Comparison of ENCODE assay signal across 11 mouse cellular contexts in genomic region chr11:88598150-88598847, GRCm38 (mm10).
DNase-seq lines count a peak whose midpoint lies in the region; ATAC-seq and TF ChIP-seq lines count a peak whose summit lies in the region.
"Had no signal": no experiment of that assay in that cellular context is flagged by ENCODE, and none has a peak within 500 bp of the region (broad histone marks: within the 10 kb centered on the region; RNA-seq: fewer than 3 reads in every experiment).

No protein-coding gene starts in this region.

- DNase-seq in kidney, adult 2 months, result no peak
- no peak for DNase-seq in kidney, postnatal 10 days
- DNase-seq in 416B (ENCODE audit: low read depth), result peak; percentile 52
- DNase-seq in CH12.LX (ENCODE audit: extremely low read depth), result peak; percentile 74
- no peak for DNase-seq in cerebellum, postnatal 36 days
- no peak for DNase-seq in embryo, embryonic 10 days (ENCODE audit: low spot score)
- DNase-seq in urinary bladder, postnatal 10 days (ENCODE audit: low spot score), result no peak
- DNase-seq: kidney, adult 9 months; lung, postnatal 10 days had no signal

- H3K4me1 ChIP-seq in kidney, adult 2 months (ENCODE audit: control insufficient read depth, insufficient read depth, low read length), result peaks cover 30% of the 10 kb centered on the region
- H3K4me1 ChIP-seq in CH12.LX (ENCODE audit: control insufficient read depth in 1 of 2, insufficient read depth in 2 of 2), result peaks cover 38 to 92% of the 10 kb centered on the region in 2 experiments
- peaks cover 31% of the 10 kb centered on the region for H3K4me1 ChIP-seq in hindbrain, embryonic 16.5 days (ENCODE audit: control insufficient read depth, insufficient read depth, low read depth, low read length)

- in situ Hi-C loops in CH12.LX (cut with MboI; ENCODE audit: low pct_ligation_motif_present, low pct_unique_long_range_greater_than_20kb, low sequenced_read_pairs), result no loop called here

- WGBS in kidney, adult 2 months, result 59% methylated on average over 11 of the region's 11 CpGs
- 56% methylated on average over 11 of the region's 11 CpGs for WGBS in hindbrain, embryonic 16.5 days

- no peak; the same call in 1 of the 2 replicates for TF ChIP-seq RAD21 in CH12.LX (IDR thresholded peaks at IDR 0.05; ENCODE audit: low read depth, low read length)

- H3K4me3 ChIP-seq in kidney, adult 2 months (ENCODE audit: insufficient read depth, low read depth, low read length), result no peak overlapping the region
- H3K4me3 ChIP-seq in CH12.LX (replicated peaks in 1 of 3; ENCODE audit: low read depth in 2 of 3, low read length in 2 of 3, poor library complexity in 1 of 3), result no peak overlapping the region
- H3K4me3 ChIP-seq in hindbrain, embryonic 16.5 days (ENCODE audit: low read length), result no peak overlapping the region

- no peak for TF ChIP-seq CTCF in kidney, adult 2 months (conservative IDR thresholded peaks at IDR 0.05; ENCODE audit: insufficient read depth, insufficient read length, low read depth, low read length)
- TF ChIP-seq CTCF in CH12.LX (conservative IDR thresholded peaks at IDR 0.05 in 1 of 2, IDR thresholded peaks at IDR 0.05 in 1 of 2; ENCODE audit: low read depth in 2 of 2, low read length in 2 of 2), result no peak

- H3K36me3 ChIP-seq in kidney, adult 2 months (ENCODE audit: control insufficient read depth, insufficient read depth, low read length), result no peaks in the 10 kb centered on the region
- peaks cover 12 to 49% of the 10 kb centered on the region in 2 experiments for H3K36me3 ChIP-seq in CH12.LX (replicated peaks in 1 of 2; ENCODE audit: control insufficient read depth in 1 of 2, insufficient read depth in 1 of 2, low read length in 1 of 2)
- no peaks in the 10 kb centered on the region for H3K36me3 ChIP-seq in hindbrain, embryonic 16.5 days (ENCODE audit: control insufficient read depth, insufficient read depth, low read length)

- no peak for ATAC-seq in hindbrain, embryonic 16.5 days
- ATAC-seq: Patski had no signal

- H3K9ac ChIP-seq in CH12.LX (ENCODE audit: insufficient read depth, low read depth), result peak overlapping the region; percentile 21
- no peak overlapping the region; the same call in 1 of the 2 replicates for H3K9ac ChIP-seq in hindbrain, embryonic 16.5 days (ENCODE audit: low read depth, low read length)

- peaks cover 13% of the 10 kb centered on the region for H3K79me2 ChIP-seq in CH12.LX (replicated peaks; ENCODE audit: control insufficient read depth, extremely low read depth, insufficient read depth, poor library complexity, severe bottlenecking)

- H3K9me3 ChIP-seq in CH12.LX (replicated peaks; ENCODE audit: low read length), result no peaks in the 10 kb centered on the region
- H3K9me3 ChIP-seq in hindbrain, embryonic 16.5 days (ENCODE audit: control insufficient read depth, low read length), result no peaks in the 10 kb centered on the region

- peak overlapping the region; percentile 40; the same call in 1 of the 2 replicates for H3K4me2 ChIP-seq in CH12.LX (ENCODE audit: insufficient read depth, low read depth, poor library complexity, severe bottlenecking)
- H3K4me2 ChIP-seq in hindbrain, embryonic 16.5 days (ENCODE audit: low read length), result no peak overlapping the region

- H3K27ac ChIP-seq in kidney, adult 2 months (ENCODE audit: insufficient read depth, low read depth, low read length), result peak overlapping the region; percentile 62
- H3K27ac ChIP-seq in CH12.LX (ENCODE audit: insufficient read depth, low read depth), result peak overlapping the region; percentile 90
- H3K27ac ChIP-seq in hindbrain, embryonic 16.5 days (ENCODE audit: low read depth, low read length), result peak overlapping the region; percentile 20; the same call in 1 of the 2 replicates

- dilution Hi-C loops in CH12.LX (cut with MboI; ENCODE audit: extremely low pct_ligation_motif_present, extremely low pct_unique_long_range_greater_than_20kb, low sequenced_read_pairs), result no loop called here

- no peaks in the 10 kb centered on the region for H3K27me3 ChIP-seq in kidney, adult 2 months (replicated peaks; ENCODE audit: control insufficient read depth, insufficient read depth, low read length)
- H3K27me3 ChIP-seq in CH12.LX (replicated peaks), result no peaks in the 10 kb centered on the region
- no peaks in the 10 kb centered on the region for H3K27me3 ChIP-seq in hindbrain, embryonic 16.5 days (replicated peaks; ENCODE audit: control insufficient read depth, insufficient read depth, low read length)
- H3K27me3 ChIP-seq: Patski had no signal

- no peak for TF ChIP-seq POLR2A in kidney, adult 2 months (IDR thresholded peaks at IDR 0.05; ENCODE audit: low read depth, low read length)
- TF ChIP-seq POLR2A in CH12.LX (IDR thresholded peaks at IDR 0.05; ENCODE audit: low read depth, low read length), result no peak; the same call in 1 of the 2 replicates

- peak; percentile 41 for TF ChIP-seq EP300 in CH12.LX (IDR thresholded peaks at IDR 0.05; ENCODE audit: low read length)

TF ChIP-seq in CH12.LX, 34 proteins besides CTCF, POLR2A, EP300 and RAD21:
- TF ChIP-seq USF1 (IDR thresholded peaks at IDR 0.05; ENCODE audit: low read depth, low read length) (no peak), JUND (conservative IDR thresholded peaks at IDR 0.05; ENCODE audit: low read depth, low read length) (0 out of 2 replicates have a peak, but pooled peaks have one; percentile 8), MAFK (IDR thresholded peaks at IDR 0.05; ENCODE audit: insufficient replicate concordance, low read length) (peak; percentile 69; the same call in 1 of the 2 replicates), TCF12 (IDR thresholded peaks at IDR 0.05; ENCODE audit: low read depth, low read length) (no peak), SMC3 (IDR thresholded peaks at IDR 0.05; ENCODE audit: low read depth, low read length) (peak; percentile 22; the same call in 1 of the 2 replicates), IRF4 (IDR thresholded peaks at IDR 0.05; ENCODE audit: low read depth, low read length) (peak; percentile 5; the same call in 1 of the 2 replicates), MAZ (IDR thresholded peaks at IDR 0.05; ENCODE audit: low read depth, low read length) (peak; percentile 61; the same call in 1 of the 2 replicates), RCOR1 (conservative IDR thresholded peaks at IDR 0.05; ENCODE audit: low read depth, low read length) (no peak), CHD2 (IDR thresholded peaks at IDR 0.05; ENCODE audit: low read length) (peak; percentile 78), ZKSCAN1 (IDR thresholded peaks at IDR 0.05; ENCODE audit: borderline replicate concordance, low read depth, low read length) (no peak), BHLHE40 (IDR thresholded peaks at IDR 0.05; ENCODE audit: low read depth, low read length) (peak; percentile 95), KAT2A (IDR thresholded peaks at IDR 0.05; ENCODE audit: insufficient replicate concordance, low read length) (0 out of 2 replicates have a peak, but pooled peaks have one; percentile 1), MEF2A (IDR thresholded peaks at IDR 0.05; ENCODE audit: borderline replicate concordance, low read depth, low read length) (peak; percentile 63; the same call in 1 of the 2 replicates), ZNF384 (IDR thresholded peaks at IDR 0.05; ENCODE audit: low read depth, low read length) (no peak), ELF1 (IDR thresholded peaks at IDR 0.05; ENCODE audit: low read depth, low read length) (0 out of 2 replicates have a peak, but pooled peaks have one; percentile 8), JUN (IDR thresholded peaks at IDR 0.05; ENCODE audit: insufficient read depth, low read depth, low read length) (0 out of 2 replicates have a peak, but pooled peaks have one; percentile 3), ETS1 (conservative IDR thresholded peaks at IDR 0.05; ENCODE audit: low read depth, low read length) (peak; percentile 72; the same call in 1 of the 2 replicates), TBP (conservative IDR thresholded peaks at IDR 0.05; ENCODE audit: low read depth, low read length) (no peak), ZC3H11A (IDR thresholded peaks at IDR 0.05; ENCODE audit: low read depth, low read length) (no peak)

Comparison
In these comparisons a context has a peak if more than half of its experiments do, and no peak if none do; other contexts are left out.
1. DNase-seq: peak in 416B (single experiment) and CH12.LX (single experiment); none in kidney, adult 2 months (single experiment), kidney, postnatal 10 days (single experiment), cerebellum, postnatal 36 days (0 of 2), embryo, embryonic 10 days (single experiment) and urinary bladder, postnatal 10 days (single experiment).
2. H3K27ac ChIP-seq: peak in every context shown above with its lines; median percentile 90 in CH12.LX; 62 in kidney, adult 2 months; 20 in hindbrain, embryonic 16.5 days.